Mouse (Mus musculus): ENCODE measurements around the gene Dcst1. TPM values are rescaled to one million over a fixed set of nuclear protein-coding genes. Genes with fewer than 3 reads are reported as not detected.

Gene Dcst1
- polyA plus RNA-seq, 1 experiment: not detected

DNA sequence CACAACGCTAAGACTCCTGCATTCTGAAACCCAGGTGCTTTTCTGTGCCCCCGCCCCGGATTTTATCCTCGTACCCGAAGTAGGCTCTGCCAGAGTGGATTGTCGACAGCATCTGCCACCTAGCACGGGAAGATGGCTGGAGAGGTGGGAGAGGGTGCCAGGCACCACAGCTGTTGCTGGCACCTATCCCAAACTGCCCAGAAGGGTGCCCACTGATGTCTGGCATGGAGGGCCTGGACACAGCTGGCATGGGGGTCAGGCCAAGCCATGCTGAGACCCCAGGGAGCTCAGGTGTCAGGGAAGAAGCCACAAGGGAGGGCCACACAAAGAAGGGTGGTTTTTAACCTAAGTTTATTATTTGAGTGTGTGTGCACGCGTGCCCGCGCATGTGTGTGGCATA is 32.0 kb downstream of the Dcst1 start:
- Histone ChIP-seq H3K4me1 (ENCODE audit: control insufficient read depth, insufficient read depth, low read length) (peaks cover 20% of the 10 kb centered on the region), H3K27ac (ENCODE audit: insufficient read depth, low read depth, low read length) (no peak overlapping the region)
- 58% methylated on average over 11 of the region's 11 CpGs for WGBS

DNA sequence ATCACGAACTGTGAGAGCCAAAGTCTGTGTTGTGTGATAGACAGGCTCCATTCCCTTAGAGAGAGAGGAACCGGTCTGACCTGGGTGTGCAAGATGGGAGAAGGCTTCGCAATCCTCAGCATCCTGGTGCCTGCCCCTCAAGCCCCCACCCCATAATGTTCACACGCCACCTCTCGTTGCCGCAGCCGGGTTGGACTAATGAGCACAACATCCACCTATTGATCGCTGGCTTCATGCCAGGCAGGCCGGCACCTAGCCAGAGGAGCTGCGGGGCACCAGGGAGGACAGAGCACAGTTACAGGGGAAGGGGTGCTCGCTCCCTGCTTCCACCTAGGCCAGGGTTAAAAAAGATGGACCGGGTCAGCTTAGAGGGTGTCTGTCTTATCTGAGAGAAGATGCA is 32.6 kb downstream of the Dcst1 start:
- TF ChIP-seq POLR2A (IDR thresholded peaks at IDR 0.05; ENCODE audit: insufficient read depth, low read depth, low read length) (no peak), CTCF (IDR thresholded peaks at IDR 0.05; ENCODE audit: insufficient read depth, low read depth, low read length) (no peak)
- H3K4me3 ChIP-seq (ENCODE audit: insufficient read depth, low read depth, low read length): no peak overlapping the region
- peaks cover 14% of the 10 kb centered on the region for H3K4me1 ChIP-seq (ENCODE audit: control insufficient read depth, insufficient read depth, low read length)
- WGBS: 35% methylated on average over 12 of the region's 12 CpGs
- no peak overlapping the region for H3K27ac ChIP-seq (ENCODE audit: insufficient read depth, low read depth, low read length)

More for the DNA sequence above, 32.0 kb downstream of the Dcst1 start:
- no peak for TF ChIP-seq POLR2A (IDR thresholded peaks at IDR 0.05; ENCODE audit: insufficient read depth, low read depth, low read length)
- no peak for TF ChIP-seq CTCF (IDR thresholded peaks at IDR 0.05; ENCODE audit: insufficient read depth, low read depth, low read length)
- H3K4me3 ChIP-seq (ENCODE audit: insufficient read depth, low read depth, low read length): no peak overlapping the region

DNA sequence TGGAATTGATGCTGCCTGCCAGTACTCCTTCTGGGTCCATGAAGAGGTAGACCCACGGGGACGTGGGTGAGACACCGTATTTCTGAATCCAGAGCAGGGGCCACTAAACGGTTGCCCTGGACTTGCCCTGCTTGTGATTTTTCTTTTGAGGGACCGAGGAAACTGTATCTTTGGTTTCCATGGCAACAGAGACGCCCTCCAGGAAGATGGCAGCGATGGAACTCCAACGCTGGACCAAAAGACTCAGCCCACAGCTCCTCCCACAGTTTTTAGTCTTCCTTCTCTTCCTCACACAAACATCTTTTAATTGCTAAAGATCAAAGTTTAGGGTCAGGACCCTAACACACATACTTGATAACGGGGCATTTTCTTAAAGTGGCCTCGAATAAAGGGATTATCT is 33.0 kb downstream of the Dcst1 start:
- H3K4me3 ChIP-seq (ENCODE audit: insufficient read depth, low read depth, low read length): no peak overlapping the region
- 51% methylated on average over 10 of the region's 10 CpGs for WGBS
- H3K4me1 ChIP-seq (ENCODE audit: control insufficient read depth, insufficient read depth, low read length): peaks cover 12% of the 10 kb centered on the region
- TF ChIP-seq POLR2A (IDR thresholded peaks at IDR 0.05; ENCODE audit: insufficient read depth, low read depth, low read length): no peak
- no peak for TF ChIP-seq CTCF (IDR thresholded peaks at IDR 0.05; ENCODE audit: insufficient read depth, low read depth, low read length)
- H3K27ac ChIP-seq (ENCODE audit: insufficient read depth, low read depth, low read length): no peak overlapping the region

DNA sequence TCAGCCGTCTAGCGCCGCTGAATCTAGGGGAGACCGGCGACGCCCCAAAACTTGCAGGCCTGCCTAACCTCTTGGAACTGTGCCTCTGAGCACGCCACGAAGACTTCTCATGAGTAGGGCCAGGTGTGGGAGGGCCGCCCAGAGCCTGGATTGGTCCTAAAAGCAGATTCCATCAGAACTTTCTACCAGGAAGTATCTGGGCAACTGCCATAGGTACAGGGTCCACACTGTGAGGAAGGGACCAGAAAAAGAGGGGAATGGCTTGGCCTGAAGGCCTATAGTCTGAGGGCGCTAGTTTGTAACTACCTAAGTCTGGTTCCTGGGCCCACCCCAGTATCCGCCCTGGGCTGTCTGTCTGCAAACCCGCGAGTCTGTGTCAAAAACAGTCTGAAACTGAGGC is 33.5 kb downstream of the Dcst1 start:
- WGBS: 78% methylated on average over 13 of the region's 13 CpGs
- H3K27ac ChIP-seq (ENCODE audit: insufficient read depth, low read depth, low read length): no peak overlapping the region
- H3K4me3 ChIP-seq (ENCODE audit: insufficient read depth, low read depth, low read length): no peak overlapping the region
- no peak for TF ChIP-seq POLR2A (IDR thresholded peaks at IDR 0.05; ENCODE audit: insufficient read depth, low read depth, low read length)
- TF ChIP-seq CTCF (IDR thresholded peaks at IDR 0.05; ENCODE audit: insufficient read depth, low read depth, low read length): no peak
- peaks cover 12% of the 10 kb centered on the region for H3K4me1 ChIP-seq (ENCODE audit: control insufficient read depth, insufficient read depth, low read length)

DNA sequence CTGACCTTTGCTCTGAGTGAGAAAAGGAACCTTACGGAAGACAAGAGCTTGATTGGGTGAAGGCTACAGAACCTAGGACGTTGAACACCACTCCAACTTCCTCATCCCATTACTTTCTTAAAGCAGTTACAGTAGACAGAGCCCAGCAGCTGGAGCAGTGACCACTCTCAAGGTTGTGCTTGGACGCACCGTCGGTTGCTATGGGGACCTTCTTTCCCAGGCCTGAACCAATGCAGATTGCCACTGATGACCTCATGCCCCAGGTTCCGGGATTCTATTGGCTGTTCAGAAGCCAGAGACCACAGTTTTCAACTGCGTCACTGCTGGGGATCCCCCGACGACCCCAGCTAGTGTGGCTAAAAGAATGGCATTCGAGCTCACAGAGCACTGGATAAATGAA is 34.1 kb downstream of the Dcst1 start:
- WGBS: 53% methylated on average over 10 of the region's 10 CpGs
- no peak for TF ChIP-seq POLR2A (IDR thresholded peaks at IDR 0.05; ENCODE audit: insufficient read depth, low read depth, low read length)
- no peak for TF ChIP-seq CTCF (IDR thresholded peaks at IDR 0.05; ENCODE audit: insufficient read depth, low read depth, low read length)

DNA sequence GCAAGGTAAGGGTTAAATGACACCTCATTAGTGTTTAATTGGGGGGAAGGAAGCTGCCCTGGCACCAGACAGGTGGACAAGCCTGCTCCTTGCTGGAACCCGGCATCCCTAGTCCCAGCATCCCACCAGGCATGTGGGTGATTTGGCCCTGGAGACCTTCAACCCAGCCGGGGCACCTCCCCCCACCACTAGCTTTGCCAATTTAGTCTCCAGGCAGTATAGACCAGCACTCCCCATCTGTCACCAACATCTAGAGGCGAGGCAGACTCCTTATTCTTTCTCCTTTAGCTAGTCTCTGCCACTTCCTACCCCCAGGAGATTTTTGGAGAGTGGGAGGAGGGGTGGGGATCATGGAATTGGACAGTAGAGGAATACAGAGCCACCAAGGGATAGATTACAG is 34.7 kb downstream of the Dcst1 start:
- H3K4me1 ChIP-seq (ENCODE audit: control insufficient read depth, insufficient read depth, low read length): peaks cover 12% of the 10 kb centered on the region
- TF ChIP-seq CTCF (IDR thresholded peaks at IDR 0.05; ENCODE audit: insufficient read depth, low read depth, low read length): no peak
- no peak for TF ChIP-seq POLR2A (IDR thresholded peaks at IDR 0.05; ENCODE audit: insufficient read depth, low read depth, low read length)
- no peak overlapping the region for H3K4me3 ChIP-seq (ENCODE audit: insufficient read depth, low read depth, low read length)
- no peak overlapping the region for H3K27ac ChIP-seq (ENCODE audit: insufficient read depth, low read depth, low read length)
- WGBS: 69% methylated on average over 3 of the region's 3 CpGs

More for the DNA sequence above, 34.1 kb downstream of the Dcst1 start:
- Histone ChIP-seq H3K4me1 (ENCODE audit: control insufficient read depth, insufficient read depth, low read length) (peaks cover 12% of the 10 kb centered on the region), H3K4me3 (ENCODE audit: insufficient read depth, low read depth, low read length) (no peak overlapping the region), H3K27ac (ENCODE audit: insufficient read depth, low read depth, low read length) (no peak overlapping the region)

DNA sequence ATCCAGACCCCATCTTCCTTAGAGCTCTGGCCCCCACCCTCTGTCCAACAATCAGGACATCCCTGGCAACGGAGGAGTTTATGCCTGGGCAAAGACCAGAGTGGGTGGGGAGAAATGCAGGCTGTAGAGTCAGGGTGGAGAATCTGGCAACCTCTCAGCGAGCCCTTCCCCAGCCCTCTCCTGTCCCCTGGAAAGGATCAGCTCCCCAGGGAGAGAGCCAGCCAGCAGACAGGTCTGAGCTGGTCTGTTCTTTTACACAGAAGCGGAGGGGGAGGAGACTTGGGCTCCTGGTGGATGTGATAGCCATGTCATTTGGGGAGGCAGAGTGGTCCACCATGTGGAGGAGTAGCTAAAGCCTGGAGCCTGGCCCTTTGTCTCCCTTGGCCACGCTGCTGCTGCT is 36.4 kb downstream of the Dcst1 start:
- Histone ChIP-seq H3K4me1 (ENCODE audit: control insufficient read depth, insufficient read depth, low read length) (peaks cover 12% of the 10 kb centered on the region), H3K27ac (ENCODE audit: insufficient read depth, low read depth, low read length) (no peak overlapping the region), H3K4me3 (ENCODE audit: insufficient read depth, low read depth, low read length) (no peak overlapping the region)
- TF ChIP-seq POLR2A (IDR thresholded peaks at IDR 0.05; ENCODE audit: insufficient read depth, low read depth, low read length) (no peak), CTCF (IDR thresholded peaks at IDR 0.05; ENCODE audit: insufficient read depth, low read depth, low read length) (no peak)
- WGBS: 57% methylated on average over 4 of the region's 4 CpGs

DNA sequence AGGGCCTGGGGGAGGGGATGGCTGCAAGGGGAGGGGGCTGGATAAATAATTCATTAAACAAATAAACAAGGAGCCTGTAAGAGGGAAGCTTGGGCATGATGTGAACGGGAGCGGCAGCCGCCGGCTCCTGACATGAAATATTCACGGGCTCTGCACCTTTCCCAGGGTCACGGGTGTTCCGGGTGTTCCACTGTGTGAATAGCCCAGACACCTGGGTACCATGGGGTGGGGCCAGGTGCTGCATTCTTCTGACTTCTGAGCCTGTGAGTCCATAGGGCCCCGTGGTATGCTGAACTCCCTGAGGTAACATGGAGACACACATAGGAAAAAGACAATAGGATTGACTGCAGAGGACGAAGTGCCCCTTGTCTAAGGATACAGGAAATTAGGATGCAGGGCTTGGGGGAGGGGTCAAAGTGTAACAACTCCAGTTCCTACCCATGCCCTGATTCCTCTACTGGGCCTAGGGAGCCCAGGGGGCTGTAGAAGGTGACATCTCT is 37.6 kb downstream of the Dcst1 start:
- H3K27ac ChIP-seq (ENCODE audit: insufficient read depth, low read depth, low read length): no peak overlapping the region
- WGBS: 78% methylated on average over 9 of the region's 9 CpGs
- TF ChIP-seq POLR2A (IDR thresholded peaks at IDR 0.05; ENCODE audit: insufficient read depth, low read depth, low read length) (no peak), CTCF (IDR thresholded peaks at IDR 0.05; ENCODE audit: insufficient read depth, low read depth, low read length) (no peak)

DNA sequence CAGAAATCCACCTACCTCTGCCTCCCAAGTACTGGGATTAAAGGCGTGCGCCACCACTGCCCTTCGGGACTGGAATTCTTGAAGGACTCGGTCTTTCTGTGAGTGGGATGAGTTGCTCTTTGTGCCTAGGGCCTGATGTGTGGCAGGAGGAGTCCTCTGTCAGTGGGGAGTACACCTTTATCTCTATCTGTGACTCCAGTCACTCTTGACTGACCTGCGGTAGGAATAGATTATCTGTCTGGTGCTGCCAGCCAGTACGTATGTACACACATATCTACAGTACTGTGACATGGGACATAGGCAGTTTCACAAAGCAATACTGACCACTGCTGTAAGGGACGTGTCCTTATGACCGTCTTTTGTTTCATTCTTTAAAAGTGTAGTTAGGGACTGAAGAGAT is 39.2 kb downstream of the Dcst1 start:
- TF ChIP-seq POLR2A (IDR thresholded peaks at IDR 0.05; ENCODE audit: insufficient read depth, low read depth, low read length) (no peak), CTCF (IDR thresholded peaks at IDR 0.05; ENCODE audit: insufficient read depth, low read depth, low read length) (no peak)
- Histone ChIP-seq H3K4me3 (ENCODE audit: insufficient read depth, low read depth, low read length) (no peak overlapping the region), H3K4me1 (ENCODE audit: control insufficient read depth, insufficient read depth, low read length) (peaks cover 12% of the 10 kb centered on the region), H3K27ac (ENCODE audit: insufficient read depth, low read depth, low read length) (no peak overlapping the region)
- 98% methylated on average over 8 of the region's 8 CpGs for WGBS

More for the DNA sequence above, 37.6 kb downstream of the Dcst1 start:
- no peak overlapping the region for H3K4me3 ChIP-seq (ENCODE audit: insufficient read depth, low read depth, low read length)
- H3K4me1 ChIP-seq (ENCODE audit: control insufficient read depth, insufficient read depth, low read length): peaks cover 7% of the 10 kb centered on the region
